Mouse (Mus musculus) ES-Bruce4 (cell line): ENCODE measurements at regions not wholly inside any gene's neighbourhood (a gene's known extent, or its start where the extent isn't known, plus 50 kb on each side); places are given as distances from the start of the nearest gene placed in this dataset.

Source experiments
- H3K27ac ChIP-seq: 2 replicates; pipeline ENCODE4 v1.5.1; 2012; ENCODE audit warnings: low read length, inconsistent platforms; ENCODE audit not compliant: insufficient read depth
- H3K27me3 ChIP-seq: 2 replicates; pipeline ENCODE4 v1.6.1; 2012; ENCODE audit warnings: mild to moderate bottlenecking, low read length, inconsistent platforms; ENCODE audit not compliant: control insufficient read depth, poor library complexity, insufficient read depth, severe bottlenecking
- H3K36me3 ChIP-seq: 2 replicates; pipeline ENCODE4 v1.6.1; 2012; ENCODE audit warnings: inconsistent platforms, mild to moderate bottlenecking, low read length, moderate library complexity; ENCODE audit not compliant: control insufficient read depth, poor library complexity, insufficient read depth, severe bottlenecking
- H3K4me1 ChIP-seq: one replicate; pipeline ENCODE4 v1.8.1; 2011; ENCODE audit warnings: low read length; ENCODE audit not compliant: control insufficient read depth, insufficient read depth
- H3K4me3 ChIP-seq: 2 replicates; pipeline ENCODE4 v1.5.1; 2011; ENCODE audit warnings: low read depth, mild to moderate bottlenecking, low read length
- H3K9ac ChIP-seq: 2 replicates; pipeline ENCODE4 v1.6.1; 2012; ENCODE audit warnings: low read depth, mild to moderate bottlenecking, inconsistent platforms; ENCODE audit not compliant: poor library complexity, severe bottlenecking
- H3K9me3 ChIP-seq: replicated peaks from 2 replicates; pipeline ENCODE4 v1.6.1; 2012; ENCODE audit warnings: mild to moderate bottlenecking, low read length, inconsistent platforms; ENCODE audit not compliant: control insufficient read depth, poor library complexity, insufficient read depth, severe bottlenecking
- CTCF ChIP-seq: IDR thresholded peaks from one replicate; pipeline ENCODE4 v1.8.1; 2011; ENCODE audit warnings: low read depth, low read length
- EP300 ChIP-seq: IDR thresholded peaks from 2 replicates; pipeline ENCODE4 v1.6.1; 2011; ENCODE audit warnings: low read depth, low read length; ENCODE audit not compliant: insufficient read depth
- POLR2A ChIP-seq: IDR thresholded peaks from one replicate; pipeline ENCODE4 v1.8.1; 2011; ENCODE audit warnings: low read length; ENCODE audit not compliant: insufficient read depth

DNA sequence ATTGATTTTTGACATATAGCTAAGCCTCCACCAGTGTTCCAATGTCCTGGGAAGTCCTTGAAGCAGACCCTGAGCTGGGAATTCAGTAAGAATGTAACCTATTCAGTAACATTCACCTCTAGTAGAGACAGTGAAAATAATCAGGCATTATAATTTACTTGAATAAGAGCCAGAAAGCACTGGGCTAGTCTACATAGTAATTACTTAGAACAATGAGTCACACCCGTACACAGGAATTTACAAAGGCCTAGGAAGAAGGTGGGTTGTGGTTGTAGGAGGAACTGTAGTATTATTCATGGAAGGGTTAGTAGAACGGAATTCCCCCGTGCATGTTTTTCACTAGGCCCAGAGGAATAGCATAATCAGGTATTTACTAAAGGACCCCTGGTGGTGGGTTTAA is 106.3 kb upstream of the Ddhd1 start:
- no peak overlapping the region for H3K4me3 ChIP-seq
- H3K27ac ChIP-seq = no peak overlapping the region

DNA sequence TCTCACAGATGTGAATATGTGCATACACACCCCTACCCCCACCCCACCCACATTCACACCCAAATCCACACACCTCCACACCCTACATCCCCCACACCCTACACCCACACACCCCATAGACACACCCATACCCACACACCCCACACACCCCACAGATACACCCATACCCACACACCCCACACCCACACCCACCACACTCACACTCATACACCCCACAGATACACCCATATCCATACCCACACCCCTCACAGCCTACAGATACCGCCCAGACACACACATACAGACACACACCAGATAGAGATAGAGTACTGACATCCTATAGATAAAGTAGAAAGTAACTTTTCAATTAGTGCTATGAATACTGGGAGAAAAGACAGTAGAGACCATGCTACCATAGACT is 108.6 kb upstream of the Ddhd1 start:
- Histone ChIP-seq H3K27me3 (no peaks in the 10 kb centered on the region), H3K36me3 (no peaks in the 10 kb centered on the region), H3K4me3 (no peak overlapping the region), H3K9ac (no peak overlapping the region), H3K9me3 (no peaks in the 10 kb centered on the region), H3K27ac (no peak overlapping the region), H3K4me1 (no peaks in the 10 kb centered on the region)
- TF ChIP-seq POLR2A (no peak), CTCF (no peak), EP300 (no peak)

More for the DNA sequence above, 106.3 kb upstream of the Ddhd1 start:
- TF ChIP-seq POLR2A = no peak
- TF ChIP-seq EP300 = no peak
- no peak for TF ChIP-seq CTCF
- Histone ChIP-seq H3K36me3 (no peaks in the 10 kb centered on the region), H3K9me3 (no peaks in the 10 kb centered on the region), H3K4me1 (no peaks in the 10 kb centered on the region), H3K27me3 (no peaks in the 10 kb centered on the region), H3K9ac (no peak overlapping the region)

DNA sequence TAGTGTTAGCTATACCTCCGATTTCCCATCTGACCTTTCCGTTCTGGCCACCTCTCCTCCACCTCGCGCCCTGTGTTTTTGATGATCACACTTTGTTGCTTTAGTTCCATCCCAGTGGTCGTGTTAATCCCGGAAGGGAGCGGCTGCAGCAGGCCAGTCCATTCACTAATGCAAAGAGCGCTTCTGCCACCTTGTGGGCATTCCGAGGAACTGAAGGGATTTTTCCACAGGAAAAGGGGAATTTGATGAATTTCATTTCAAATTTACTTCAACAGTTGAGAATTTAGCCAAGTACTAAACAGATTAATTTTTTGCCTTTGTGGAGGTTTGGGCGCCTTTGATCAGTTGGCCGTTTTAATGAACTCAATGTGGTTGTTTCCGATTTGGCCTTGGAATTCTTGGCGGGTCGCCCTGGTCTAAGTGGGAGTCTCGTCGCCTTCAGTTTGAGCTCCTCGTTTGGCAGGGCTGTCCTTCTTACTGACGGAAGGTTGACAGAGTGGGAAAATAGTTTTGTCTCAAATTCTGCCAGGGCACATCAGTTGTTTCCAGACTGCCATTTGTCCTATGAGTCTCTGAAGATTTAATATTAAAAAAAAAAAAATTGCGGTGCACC is 114.8 kb upstream of the Ddhd1 start:
- Histone ChIP-seq H3K4me3 (no peak overlapping the region), H3K36me3 (no peaks in the 10 kb centered on the region), H3K9me3 (no peaks in the 10 kb centered on the region), H3K4me1 (no peaks in the 10 kb centered on the region), H3K27ac (no peak overlapping the region), H3K27me3 (no peaks in the 10 kb centered on the region), H3K9ac (no peak overlapping the region)
- TF ChIP-seq POLR2A (no peak), CTCF (peak; percentile 71), EP300 (0 out of 2 replicates have a peak, but pooled peaks have one; percentile 10)

DNA sequence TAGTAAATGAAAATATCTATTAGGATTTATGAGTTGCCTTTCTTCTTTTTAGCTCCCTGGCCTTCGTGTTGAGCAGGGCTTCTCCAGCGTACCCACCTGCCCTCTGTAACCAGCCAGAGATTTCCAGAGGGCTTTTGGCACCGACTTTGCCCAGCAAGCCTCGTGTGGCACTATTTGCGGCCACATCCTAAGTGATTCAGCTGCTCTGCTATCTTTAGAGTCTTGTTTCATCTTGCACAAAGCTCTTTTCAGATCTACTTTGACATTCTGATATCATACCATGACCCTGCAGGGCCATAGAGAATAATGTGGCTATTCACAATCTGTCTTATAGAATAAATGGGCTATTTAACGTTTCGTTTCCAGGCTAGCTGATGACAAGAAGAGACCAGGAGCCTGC is 115.4 kb upstream of the Ddhd1 start:
- Histone ChIP-seq H3K27me3 (no peaks in the 10 kb centered on the region), H3K9ac (no peak overlapping the region), H3K36me3 (no peaks in the 10 kb centered on the region), H3K4me1 (no peaks in the 10 kb centered on the region), H3K27ac (no peak overlapping the region), H3K4me3 (no peak overlapping the region), H3K9me3 (no peaks in the 10 kb centered on the region)
- TF ChIP-seq POLR2A (no peak), EP300 (no peak), CTCF (no peak)

DNA sequence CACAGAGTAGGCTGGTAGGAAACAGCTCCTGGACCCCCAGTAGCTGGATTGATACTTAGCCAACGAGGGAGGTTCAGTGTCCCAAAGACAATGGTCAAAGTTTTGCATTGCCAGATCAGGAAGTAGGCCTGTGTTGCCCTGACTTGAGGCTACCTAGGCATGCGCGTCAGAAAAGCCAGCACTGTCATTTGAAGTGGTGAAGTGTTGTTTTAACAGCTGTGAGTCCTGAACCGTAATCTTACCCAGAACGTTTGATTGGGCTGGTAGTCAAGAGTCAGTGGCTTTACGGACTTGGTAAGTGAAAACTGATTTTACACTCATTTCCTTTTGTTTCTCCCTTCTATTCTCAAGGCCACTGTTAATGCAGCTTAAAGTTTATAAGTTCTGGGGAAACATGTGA is 123.9 kb upstream of the Ddhd1 start:
- Histone ChIP-seq H3K9ac (no peak overlapping the region), H3K36me3 (no peaks in the 10 kb centered on the region), H3K9me3 (peaks cover 5% of the 10 kb centered on the region), H3K4me3 (no peak overlapping the region), H3K4me1 (no peaks in the 10 kb centered on the region), H3K27ac (no peak overlapping the region), H3K27me3 (no peaks in the 10 kb centered on the region)
- TF ChIP-seq POLR2A (no peak), EP300 (no peak)

DNA sequence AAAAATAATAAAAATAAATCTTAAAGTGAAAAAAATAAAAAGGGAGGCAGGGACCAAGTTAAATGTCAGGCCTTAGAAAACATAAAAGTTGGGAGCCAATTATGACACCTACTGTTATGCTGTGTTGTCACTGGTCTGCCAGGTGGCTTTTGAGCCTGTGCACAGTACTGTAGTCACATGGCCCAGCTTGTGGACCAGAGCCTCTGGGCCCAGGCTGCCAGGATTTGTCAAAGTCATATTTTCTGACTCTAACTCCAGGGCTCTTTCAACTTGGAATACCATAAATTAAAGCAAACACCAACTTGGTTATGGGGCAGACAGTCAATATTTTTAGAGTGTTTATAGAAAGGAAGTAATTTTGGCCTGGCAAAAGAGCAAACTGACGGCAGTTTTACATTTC is 137.0 kb upstream of the Ddhd1 start:
- Histone ChIP-seq H3K4me1 (no peaks in the 10 kb centered on the region), H3K4me3 (no peak overlapping the region), H3K9ac (no peak overlapping the region), H3K27ac (no peak overlapping the region), H3K27me3 (no peaks in the 10 kb centered on the region), H3K9me3 (no peaks in the 10 kb centered on the region), H3K36me3 (no peaks in the 10 kb centered on the region)
- TF ChIP-seq EP300 = no peak
- TF ChIP-seq POLR2A = no peak
- TF ChIP-seq CTCF = no peak
